Mouse (Mus musculus) bone marrow macrophage, adult 2 months (primary cell): ENCODE results near the gene Camk2b.

Experiments
- CTCF ChIP-seq: IDR thresholded peaks from 2 replicates; pipeline ENCODE4 v1.5.1; 2012; ENCODE audit warnings: low read depth, mild to moderate bottlenecking, low read length, moderate library complexity
- POLR2A ChIP-seq: IDR thresholded peaks from 2 replicates; pipeline ENCODE4 v1.6.1; 2012; ENCODE audit warnings: mild to moderate bottlenecking, low read depth, low read length, borderline replicate concordance

DNA sequence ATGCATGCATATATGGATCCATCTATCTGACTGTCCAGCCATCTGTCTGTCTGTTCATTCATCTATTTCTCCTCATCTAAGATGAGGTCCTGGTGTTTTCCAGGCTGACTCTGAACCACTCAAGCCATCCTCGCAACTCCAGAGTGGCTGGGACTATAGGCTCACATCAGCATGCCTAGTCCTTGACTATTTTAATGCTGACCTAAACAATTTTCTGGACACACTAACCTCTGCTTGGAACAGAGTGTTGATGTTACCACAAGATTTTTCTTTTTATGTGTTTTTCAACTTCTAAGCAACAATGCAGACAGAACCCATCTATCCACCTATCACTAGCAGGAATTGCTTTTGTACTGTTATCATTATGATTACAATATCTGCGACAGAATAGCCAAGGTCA, 31.4 kb downstream of the Camk2b start:
- TF ChIP-seq CTCF, result no peak
- no peak for TF ChIP-seq POLR2A
